Mouse (Mus musculus): ENCODE data around the gene Gm10065. TPM values are rescaled to one million over a fixed set of nuclear protein-coding genes. Genes with fewer than 3 reads are reported as not detected.
A peak's percentile ranks its signal among the peaks of the same experiment; 100 is the strongest.
"Not testable (repeated sequence)": the region's sequence is repeated elsewhere in the genome, so short reads cannot be mapped to it uniquely, and the experiment has no call there.

The Gm10065 gene
- not detected in 2 replicates for polyA plus RNA-seq (2016; fragmentation: Nextera tagmentation; extraction: Ambion mirVana)

DNA sequence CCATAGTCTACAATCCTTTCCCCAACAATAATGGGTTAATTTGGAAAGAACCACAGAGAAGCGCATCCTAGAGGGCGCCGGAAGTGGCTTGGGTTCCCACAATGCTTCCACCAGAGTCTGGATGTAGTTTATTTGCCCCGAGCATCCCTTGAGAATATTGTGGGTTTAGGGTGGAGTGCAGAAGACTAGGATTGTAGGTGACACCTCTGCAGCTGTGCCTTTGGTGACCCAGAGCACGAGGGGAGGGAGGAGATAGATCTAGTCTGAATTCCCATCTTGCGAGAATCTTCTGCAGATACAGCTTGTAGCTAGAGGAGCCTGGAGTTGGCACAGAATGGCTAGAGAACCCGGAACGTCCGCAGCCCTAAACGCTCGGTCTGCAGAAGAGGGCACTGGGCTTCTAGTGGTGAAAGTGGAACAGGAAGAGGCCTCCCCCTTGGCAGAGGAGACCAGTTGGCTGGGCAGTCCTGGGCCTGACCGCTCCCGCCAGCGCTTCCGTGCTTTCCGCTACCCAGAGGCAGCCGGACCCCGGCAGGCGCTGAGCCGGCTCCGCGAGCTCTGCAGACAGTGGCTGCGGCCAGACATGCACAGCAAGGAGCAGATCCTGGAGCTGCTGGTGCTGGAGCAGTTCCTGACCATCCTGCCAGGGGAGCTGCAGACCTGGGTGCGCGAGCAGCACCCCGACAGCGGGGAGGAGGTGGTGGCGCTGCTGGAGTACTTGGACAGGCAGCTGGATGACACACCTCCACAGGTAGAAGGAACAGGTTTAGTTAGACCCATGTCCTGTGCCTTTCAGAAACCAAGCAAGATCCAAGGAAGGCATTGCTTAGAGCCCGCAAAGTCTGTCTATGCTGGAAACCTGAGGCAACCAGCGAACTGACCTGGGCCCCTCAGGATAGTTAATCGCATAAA is at the start of gene Gm10065, which contains the start of gene Zkscan4:
Gene Gm10065 (minus strand): TSS at position 683 of the 912 bp plus-strand sequence.
Gene Zkscan4 (plus strand): TSS at position 149 of the 912 bp plus-strand sequence.
- not testable (repeated sequence) for H3K36me3 ChIP-seq; H3K4me1 ChIP-seq; H3K9me3 ChIP-seq (replicated peaks)
- Histone ChIP-seq H3K4me2 (peak within 1 kb of the TSS; percentile 72), H3K27me3 (replicated peaks) (peaks cover 39% of the 10 kb centered on the region), H3K9ac (peak within 1 kb of the TSS; percentile 61), H3K27ac (0 out of 2 replicates have a peak within 1 kb of the TSS, but pooled peaks have one; percentile 51), H3K4me3 (peak within 1 kb of the TSS; percentile 60)
- 5% methylated on average over 25 of the region's 31 CpGs for WGBS (ENCODE audit: insufficient replicate concordance)
- ATAC-seq: peak; percentile 68

DNA sequence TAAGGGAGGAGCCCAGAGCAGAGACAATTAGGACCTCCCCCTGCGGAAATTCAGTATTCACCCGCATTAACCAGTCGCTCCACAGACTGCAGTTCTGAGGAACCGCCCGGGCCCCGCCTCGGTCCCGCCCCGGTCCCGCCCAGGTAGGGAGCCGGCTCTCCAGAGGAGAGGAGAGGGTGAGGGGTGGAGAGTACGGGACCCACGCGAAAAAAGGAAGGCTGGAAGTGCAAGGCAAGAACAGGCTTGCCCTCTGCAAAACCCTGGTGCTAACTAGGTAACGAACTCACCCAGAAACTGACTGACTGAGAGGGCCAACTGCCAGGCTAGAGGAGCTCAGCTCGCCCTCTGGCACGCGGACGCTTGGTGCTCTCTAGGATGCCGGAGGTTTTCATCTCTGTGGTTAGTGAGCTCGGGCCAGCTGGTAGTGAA is 27.0 kb upstream of the Gm10065 start:
- Histone ChIP-seq H3K9ac (peak overlapping the region; percentile 69), H3K27me3 (replicated peaks) (0 out of 2 replicates have a peak, but pooled peaks cover 2% of the 10 kb centered on the region), H3K36me3 (no peaks in the 10 kb centered on the region), H3K4me2 (peak overlapping the region; percentile 69), H3K9me3 (replicated peaks) (no peaks in the 10 kb centered on the region), H3K27ac (peak overlapping the region; percentile 53; the same call in 1 of the 2 replicates), H3K4me1 (peaks cover 10% of the 10 kb centered on the region), H3K4me3 (peak overlapping the region; percentile 67)
- WGBS (ENCODE audit: insufficient replicate concordance): 0% methylated on average over 21 of the region's 21 CpGs
- peak; percentile 99 for ATAC-seq

DNA sequence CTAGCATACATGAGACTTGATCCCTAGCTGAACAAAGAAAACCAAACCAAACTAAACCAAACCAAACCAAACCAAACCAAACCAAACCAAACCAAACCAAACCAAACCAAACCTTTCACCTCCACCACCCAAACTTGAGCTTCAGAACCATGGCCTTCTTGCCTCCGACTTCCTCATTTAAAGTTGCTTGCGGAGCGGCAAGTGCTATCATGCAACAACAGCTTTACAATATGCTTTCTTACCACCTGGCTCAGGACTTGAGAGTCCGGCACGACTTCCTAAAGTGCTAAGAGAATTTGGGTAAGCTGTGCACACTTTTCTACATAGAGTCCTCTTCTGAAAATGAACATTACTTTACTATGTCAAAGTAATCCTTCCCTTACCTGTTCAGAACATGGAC is 23.1 kb upstream of the Gm10065 start:
- H3K4me2 ChIP-seq: no peak overlapping the region
- no peak for ATAC-seq
- no peaks in the 10 kb centered on the region for H3K36me3 ChIP-seq
- H3K9ac ChIP-seq: no peak overlapping the region
- 54% methylated on average over 5 of the region's 5 CpGs for WGBS (ENCODE audit: insufficient replicate concordance)
- H3K4me3 ChIP-seq: no peak overlapping the region
- H3K27ac ChIP-seq: no peak overlapping the region
- no peaks in the 10 kb centered on the region for H3K9me3 ChIP-seq (replicated peaks)
- H3K4me1 ChIP-seq: peaks cover 10% of the 10 kb centered on the region
- no peaks in the 10 kb centered on the region for H3K27me3 ChIP-seq (replicated peaks)

DNA sequence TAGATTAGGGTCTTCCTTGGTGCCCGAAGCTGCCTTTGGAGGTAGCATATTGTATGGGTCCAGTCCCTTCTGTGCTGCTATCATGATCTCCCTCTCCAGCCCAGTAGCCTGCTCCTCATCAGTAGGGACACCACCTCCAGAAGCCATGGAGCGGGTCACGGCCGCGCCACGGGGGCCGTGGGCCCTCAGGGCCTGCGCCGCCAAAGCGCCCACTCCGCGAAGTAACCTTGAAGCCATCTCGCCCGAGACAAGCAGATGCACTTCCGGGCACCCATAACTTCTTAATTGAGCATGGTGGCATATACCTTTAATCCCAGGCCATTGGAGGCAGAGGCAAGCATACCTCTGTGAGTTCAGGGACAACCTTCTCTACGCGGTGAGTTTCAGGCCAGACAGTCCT is 21.9 kb upstream of the Gm10065 start, which contains the start of gene Gm11273:
Gene Gm11273 (minus strand): TSS at position 237 of the 400 bp plus-strand sequence.
- not testable (repeated sequence) for H3K27ac ChIP-seq; H3K4me1 ChIP-seq; H3K4me2 ChIP-seq; H3K36me3 ChIP-seq; ATAC-seq; H3K9ac ChIP-seq; H3K27me3 ChIP-seq (replicated peaks); H3K9me3 ChIP-seq (replicated peaks); H3K4me3 ChIP-seq
- WGBS (ENCODE audit: insufficient replicate concordance): 90% methylated on average over 17 of the region's 17 CpGs

DNA sequence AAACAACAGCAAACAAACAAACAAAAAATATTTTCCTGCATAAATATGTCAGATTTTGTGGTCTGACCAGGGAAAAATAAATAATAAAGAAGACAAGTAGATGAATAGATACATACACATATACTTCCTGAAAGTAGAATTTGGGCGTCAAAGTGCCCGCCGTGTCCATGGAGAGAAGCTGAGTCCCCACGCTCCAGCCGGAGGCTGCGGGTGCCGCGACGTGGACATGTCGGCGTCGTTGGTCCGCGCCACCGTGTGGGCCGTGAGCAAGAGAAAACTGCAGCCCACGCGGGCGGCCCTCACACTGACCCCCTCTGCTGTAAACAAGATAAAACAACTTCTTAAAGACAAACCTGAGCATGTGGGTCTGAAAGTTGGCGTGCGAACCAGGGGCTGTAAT is 15.8 kb upstream of the Gm10065 start, which contains the start of gene AK157302:
Gene AK157302 (plus strand): TSS at position 144 of the 400 bp plus-strand sequence.
- Histone ChIP-seq H3K36me3 (no peaks in the 10 kb centered on the region), H3K27ac (no peak within 1 kb of the TSS), H3K4me1 (no peaks in the 10 kb centered on the region), H3K4me2 (no peak within 1 kb of the TSS), H3K27me3 (replicated peaks) (no peaks in the 10 kb centered on the region), H3K9me3 (replicated peaks) (no peaks in the 10 kb centered on the region), H3K9ac (no peak within 1 kb of the TSS), H3K4me3 (no peak within 1 kb of the TSS)
- no peak for ATAC-seq
- 90% methylated on average over 21 of the region's 21 CpGs for whole genome bisulfite sequencing (ENCODE audit: insufficient replicate concordance)

DNA sequence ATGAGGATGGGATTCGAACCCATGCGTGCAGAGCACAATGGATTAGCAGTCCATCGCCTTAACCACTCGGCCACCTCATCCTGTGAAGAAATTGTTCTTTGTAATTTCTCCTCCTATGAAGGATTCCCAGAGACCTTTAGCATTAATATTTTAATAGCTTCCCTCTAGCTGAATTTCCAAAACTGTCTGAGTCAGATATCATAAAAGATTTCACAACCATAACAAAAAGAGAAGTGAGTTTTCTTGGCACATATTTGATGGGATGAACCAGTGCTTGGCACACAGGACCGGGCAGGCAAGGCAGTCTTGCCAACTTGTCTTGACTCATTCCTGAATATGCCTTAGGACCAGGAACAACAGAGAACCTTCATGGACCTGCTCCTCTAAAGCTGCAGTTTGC is 13.6 kb upstream of the Gm10065 start:
- no peak overlapping the region for H3K27ac ChIP-seq
- H3K9me3 ChIP-seq (replicated peaks): no peaks in the 10 kb centered on the region
- WGBS (ENCODE audit: insufficient replicate concordance): 81% methylated on average over 5 of the region's 5 CpGs
- no peaks in the 10 kb centered on the region for H3K36me3 ChIP-seq
- no peaks in the 10 kb centered on the region for H3K27me3 ChIP-seq (replicated peaks)
- H3K4me2 ChIP-seq: no peak overlapping the region
- H3K9ac ChIP-seq: no peak overlapping the region
- H3K4me1 ChIP-seq: no peaks in the 10 kb centered on the region
- H3K4me3 ChIP-seq: no peak overlapping the region
- ATAC-seq: no peak

DNA sequence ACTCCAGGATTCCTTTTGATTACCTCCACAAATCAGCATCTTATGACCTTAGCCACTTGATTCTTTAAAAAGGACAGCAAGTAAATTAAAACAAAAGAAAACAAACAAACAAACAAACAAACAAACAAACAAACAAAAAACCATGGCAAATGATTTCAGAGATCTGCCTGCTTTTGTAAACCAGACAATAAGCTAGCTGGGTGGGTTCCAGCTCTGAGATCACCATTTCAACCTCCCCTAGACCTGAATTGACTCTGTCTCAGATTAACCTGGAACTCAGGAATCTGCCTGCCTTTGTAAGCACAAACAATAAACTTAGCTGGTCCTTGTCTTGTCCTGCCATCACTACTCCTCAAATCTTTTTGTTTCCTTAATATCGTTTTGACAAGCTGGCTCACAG is 7.6 kb upstream of the Gm10065 start:
- 73% methylated on average over 1 of the region's 1 CpGs for WGBS (ENCODE audit: insufficient replicate concordance)
- H3K9me3 ChIP-seq (replicated peaks): no peaks in the 10 kb centered on the region
- no peak overlapping the region for H3K27ac ChIP-seq
- H3K36me3 ChIP-seq: no peaks in the 10 kb centered on the region
- no peaks in the 10 kb centered on the region; the same call in 1 of the 2 replicates for H3K27me3 ChIP-seq (replicated peaks)
- no peak for ATAC-seq
- no peaks in the 10 kb centered on the region for H3K4me1 ChIP-seq
- H3K4me3 ChIP-seq: no peak overlapping the region
- no peak overlapping the region for H3K9ac ChIP-seq
- no peak overlapping the region for H3K4me2 ChIP-seq

DNA sequence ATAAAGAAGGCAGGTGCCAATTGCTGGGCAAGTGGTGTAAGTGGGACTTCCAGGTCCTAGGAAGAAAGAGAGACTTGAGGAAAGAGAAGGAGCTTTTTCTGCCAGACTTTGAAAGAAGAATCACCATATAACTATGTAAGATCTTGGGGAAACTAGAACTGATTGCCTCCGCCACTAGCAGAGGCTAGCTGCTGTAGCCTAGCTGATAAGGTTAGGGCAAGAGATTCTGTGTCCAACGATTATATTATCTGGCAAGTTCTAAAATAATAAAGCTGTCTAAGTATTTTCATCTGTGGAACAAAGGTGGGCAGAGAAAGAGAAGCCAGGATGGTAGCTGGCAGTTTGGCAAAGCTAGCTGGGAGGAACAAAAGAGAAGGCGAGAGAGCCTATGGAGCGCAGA is 6.8 kb downstream of the Gm10065 start:
- Histone ChIP-seq H3K9ac (no peak overlapping the region), H3K4me1 (peaks cover 24% of the 10 kb centered on the region), H3K9me3 (replicated peaks) (no peaks in the 10 kb centered on the region), H3K4me3 (no peak overlapping the region), H3K4me2 (no peak overlapping the region), H3K27me3 (replicated peaks) (peaks cover 30% of the 10 kb centered on the region), H3K27ac (no peak overlapping the region), H3K36me3 (no peaks in the 10 kb centered on the region)
- 27% methylated on average over 4 of the region's 4 CpGs for WGBS (ENCODE audit: insufficient replicate concordance)
- ATAC-seq: no peak

DNA sequence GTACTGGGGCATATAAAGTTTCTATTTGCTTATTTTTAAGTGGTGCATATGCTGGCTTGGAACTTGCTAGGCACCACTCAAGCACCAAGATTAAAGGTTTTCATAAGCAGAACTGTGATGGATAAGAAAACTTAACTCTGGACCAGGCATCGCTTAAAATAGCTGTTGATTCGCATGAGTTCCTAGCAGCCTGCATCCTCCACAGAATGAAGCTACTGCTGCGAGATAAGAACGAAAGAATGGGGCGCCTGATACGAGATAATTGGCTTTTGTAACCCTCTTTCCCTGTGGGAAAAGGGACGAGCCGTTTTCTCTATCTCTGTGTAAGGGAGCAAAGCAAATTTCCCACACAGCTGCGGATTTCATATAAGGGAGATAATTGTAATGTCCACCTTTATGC is 10.1 kb downstream of the Gm10065 start:
- peaks cover 36% of the 10 kb centered on the region for H3K27me3 ChIP-seq (replicated peaks)
- 6% methylated on average over 9 of the region's 9 CpGs for WGBS (ENCODE audit: insufficient replicate concordance)

DNA sequence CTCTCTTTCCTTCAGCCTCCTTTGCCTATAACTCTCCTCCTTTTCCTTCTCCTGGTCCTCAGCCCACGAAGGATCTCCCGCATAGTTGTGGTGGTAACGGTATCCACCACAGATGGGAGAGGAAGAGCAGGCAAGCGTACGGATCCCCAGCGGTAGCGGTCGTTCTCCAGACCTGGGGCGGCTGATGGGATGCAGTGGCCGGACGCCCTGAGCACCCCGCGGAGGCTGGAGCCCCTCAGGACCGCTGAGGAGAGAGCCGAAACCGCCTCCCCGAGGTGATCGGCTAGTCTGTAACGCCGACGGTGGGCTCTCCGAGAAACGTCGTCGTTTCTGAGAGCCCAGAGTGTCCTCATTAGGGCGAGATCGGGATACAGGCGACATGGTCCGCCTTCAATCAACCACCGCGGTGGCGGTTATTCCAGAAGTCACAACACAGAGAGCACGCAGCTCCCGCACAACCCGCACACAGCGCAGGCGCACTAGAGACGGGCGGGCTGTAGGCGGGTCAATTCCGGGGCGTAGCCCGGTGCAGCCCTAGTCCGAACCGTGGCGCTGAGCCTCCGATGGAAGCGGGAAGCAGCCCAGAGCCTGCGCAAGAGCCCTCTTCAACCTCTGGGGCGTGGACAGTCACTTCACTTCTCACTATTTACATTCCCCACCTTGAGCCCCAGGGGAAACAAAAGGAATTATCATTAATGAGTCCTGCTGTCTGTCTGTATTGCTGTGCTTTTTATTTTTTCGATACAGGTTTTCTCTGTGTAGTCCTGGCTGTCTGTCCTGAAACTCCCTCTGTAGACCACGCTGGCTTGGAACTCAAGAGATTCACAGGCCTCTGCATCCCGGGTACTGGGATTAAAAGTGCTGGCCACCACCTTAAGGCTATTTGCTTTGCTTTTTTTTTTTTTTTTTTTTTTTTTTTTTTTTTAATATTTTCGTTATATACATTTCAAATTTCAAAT is 10.9 kb downstream of the Gm10065 start, which contains the start of gene Nkapl:
Gene Nkapl (minus strand): TSS at position 449 of the 959 bp plus-strand sequence.
- Histone ChIP-seq H3K4me2 (peak within 1 kb of the TSS; percentile 96), H3K4me3 (peak within 1 kb of the TSS; percentile 67), H3K27me3 (replicated peaks) (peaks cover 36% of the 10 kb centered on the region), H3K27ac (peak within 1 kb of the TSS; percentile 52; the same call in 1 of the 2 replicates), H3K4me1 (peaks cover 25% of the 10 kb centered on the region), H3K36me3 (no peaks in the 10 kb centered on the region), H3K9me3 (replicated peaks) (no peaks in the 10 kb centered on the region), H3K9ac (peak within 1 kb of the TSS; percentile 78)
- WGBS (ENCODE audit: insufficient replicate concordance): under 1% methylated on average over 54 of the region's 54 CpGs
- ATAC-seq: peak; percentile 100

More for the DNA sequence above, 10.1 kb downstream of the Gm10065 start:
- ATAC-seq: no peak
- no peaks in the 10 kb centered on the region for H3K36me3 ChIP-seq
- H3K4me3 ChIP-seq: peak overlapping the region; percentile 67
- peak overlapping the region; percentile 78; the same call in 1 of the 2 replicates for H3K9ac ChIP-seq
- H3K9me3 ChIP-seq (replicated peaks): no peaks in the 10 kb centered on the region
- H3K4me1 ChIP-seq: peaks cover 25% of the 10 kb centered on the region
- H3K27ac ChIP-seq: no peak overlapping the region
- peak overlapping the region; percentile 96 for H3K4me2 ChIP-seq

DNA sequence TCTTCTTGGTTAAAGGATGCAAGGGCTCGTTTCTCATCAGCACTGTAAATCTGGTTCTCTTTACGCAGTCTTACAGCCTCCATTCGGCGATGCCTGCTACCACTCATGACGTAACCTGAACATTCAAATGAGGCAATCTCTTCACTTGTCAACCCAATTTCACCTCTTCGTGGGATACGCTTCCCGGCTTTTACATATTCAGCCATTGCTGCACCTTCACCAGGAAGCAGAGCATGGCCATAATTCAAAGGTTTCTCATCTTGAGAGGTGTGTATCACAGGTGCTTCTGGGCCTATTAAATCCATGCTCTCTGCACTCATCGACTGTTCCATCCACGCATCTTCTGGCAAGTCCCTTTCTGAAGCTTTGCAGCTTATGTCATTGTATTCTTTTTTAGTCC is 11.9 kb downstream of the Gm10065 start:
- H3K27me3 ChIP-seq (replicated peaks): peaks cover 30% of the 10 kb centered on the region
- no peaks in the 10 kb centered on the region for H3K9me3 ChIP-seq (replicated peaks)
- no peaks in the 10 kb centered on the region for H3K36me3 ChIP-seq
- ATAC-seq: no peak
- H3K9ac ChIP-seq: no peak overlapping the region
- H3K27ac ChIP-seq: no peak overlapping the region
- peak overlapping the region; percentile 96 for H3K4me2 ChIP-seq
- H3K4me1 ChIP-seq: peaks cover 21% of the 10 kb centered on the region
- no peak overlapping the region for H3K4me3 ChIP-seq
- WGBS (ENCODE audit: insufficient replicate concordance): 75% methylated on average over 10 of the region's 10 CpGs
